Mouse (Mus musculus): ENCODE data around the gene LTO1.

DNA sequence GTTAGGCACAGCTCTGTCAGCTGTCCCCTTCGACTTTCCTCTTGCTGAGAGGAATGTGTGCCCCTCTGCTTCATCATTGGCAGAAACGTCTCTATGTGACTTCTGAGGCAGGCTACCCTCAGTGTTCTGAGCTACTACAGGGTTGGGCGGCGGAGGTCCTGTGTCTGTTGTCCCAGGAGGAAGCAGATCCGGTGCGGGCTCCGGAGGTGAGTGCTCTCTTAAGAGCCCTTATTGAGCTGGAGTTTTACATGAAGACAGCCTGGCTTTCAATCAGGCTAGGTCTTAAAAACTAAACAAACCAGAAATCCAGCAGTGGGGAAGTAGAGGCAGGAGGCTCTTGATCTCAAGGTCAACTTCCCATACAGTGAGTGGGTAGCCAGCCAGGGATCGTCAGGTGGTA is 47.3 kb upstream of the LTO1 start:
- TF ChIP-seq EP300 (optimal IDR thresholded peaks at IDR 0.05) (no peak), CTCF (IDR thresholded peaks at IDR 0.05; ENCODE audit: low read depth) (no peak)

Data from stomach, postnatal 0 days (tissue).